Mouse (Mus musculus): ENCODE results near the gene Aox2.

DNA sequence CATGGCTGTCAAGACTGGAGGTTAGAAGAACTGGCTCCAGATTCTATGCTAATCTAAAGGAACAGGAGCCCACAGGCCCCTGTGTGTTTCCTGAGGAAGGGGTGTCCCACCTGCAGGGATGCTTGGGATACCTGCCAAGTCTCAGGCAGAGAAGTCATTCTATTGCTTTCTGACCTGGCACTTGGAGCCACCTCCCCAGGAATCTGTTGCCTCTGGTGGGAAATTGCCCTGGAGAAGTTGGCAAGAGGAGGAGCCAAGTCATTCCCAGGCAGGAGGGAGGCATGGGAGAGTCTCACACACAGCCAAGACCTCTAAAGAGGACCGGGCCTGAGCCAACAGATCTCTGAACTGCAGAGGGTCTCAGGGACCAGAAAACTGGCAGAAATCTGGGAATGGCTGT is 61.8 kb downstream of the Aox2 start:
- TF ChIP-seq CHD2 (IDR thresholded peaks at IDR 0.05; ENCODE audit: low read depth, low read length) (no peak), ZC3H11A (IDR thresholded peaks at IDR 0.05; ENCODE audit: borderline replicate concordance, low read depth, low read length) (no peak), HCFC1 (IDR thresholded peaks at IDR 0.05; ENCODE audit: borderline replicate concordance, insufficient read depth, low read length) (no peak), ZNF384 (IDR thresholded peaks at IDR 0.05; ENCODE audit: low read depth, low read length) (no peak), MAFK (IDR thresholded peaks at IDR 0.05; ENCODE audit: insufficient read depth, low read depth, low read length) (no peak)
